Mouse (Mus musculus) testis, postnatal 14 days (tissue): ENCODE data around the gene Nt5dc3.

Source experiments
- DNase-seq: peaks from one replicate; pipeline ENCODE4 v3.0.0; 2021; ENCODE audit warnings: low spot score

The Nt5dc3 gene

DNA sequence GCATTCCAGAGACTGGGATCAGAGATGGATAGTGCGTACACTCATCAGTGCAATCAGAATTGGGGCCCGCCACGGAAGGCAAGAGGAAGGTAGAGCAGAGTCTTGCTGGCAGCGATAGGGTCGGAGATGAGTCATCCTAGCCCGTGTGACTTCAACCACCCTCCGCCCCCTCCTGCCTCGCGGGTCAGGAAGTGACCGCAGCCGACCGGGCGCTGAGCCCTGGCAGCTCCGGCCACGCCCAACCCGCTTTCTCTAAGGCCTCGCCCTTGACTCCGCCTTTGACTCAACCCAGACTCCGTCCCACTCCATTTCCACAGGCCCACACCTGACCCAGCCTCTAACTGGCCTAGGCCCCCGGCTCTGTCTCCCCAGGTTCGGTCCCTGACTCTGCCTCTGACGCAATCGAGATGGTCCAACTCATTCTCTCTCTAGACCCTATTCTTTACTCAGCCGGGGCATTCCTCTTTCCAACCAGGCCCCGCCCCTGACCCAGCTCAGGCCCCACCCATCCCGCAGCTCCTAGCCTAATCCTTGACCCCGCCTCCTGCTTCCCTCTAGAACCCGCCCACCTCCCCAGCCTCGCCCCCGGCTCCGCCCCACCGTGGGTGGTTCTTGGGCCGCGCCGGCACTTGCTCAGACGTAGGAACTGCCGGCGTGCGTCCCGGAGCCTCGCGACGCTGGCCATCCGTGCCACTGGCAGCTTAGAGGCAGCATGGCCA is at the start of gene Nt5dc3:
Gene Nt5dc3, plus strand, starts transcription at position 608 of the 719 bp plus-strand sequence.
- DNase-seq, result peak; percentile 94

GRCm38 (mm10) chr10:86730823-86731499 is 47.8 kb upstream of the Nt5dc3 start:
- DNase-seq, result peak; percentile 65

GRCm38 (mm10) chr10:86731500-86731863 is 47.3 kb upstream of the Nt5dc3 start:
- DNase-seq, result no peak

- no peak for DNase-seq
Measured at GRCm38 (mm10) chr10:86735036-86735435, 43.8 kb upstream of the Nt5dc3 start.

DNA sequence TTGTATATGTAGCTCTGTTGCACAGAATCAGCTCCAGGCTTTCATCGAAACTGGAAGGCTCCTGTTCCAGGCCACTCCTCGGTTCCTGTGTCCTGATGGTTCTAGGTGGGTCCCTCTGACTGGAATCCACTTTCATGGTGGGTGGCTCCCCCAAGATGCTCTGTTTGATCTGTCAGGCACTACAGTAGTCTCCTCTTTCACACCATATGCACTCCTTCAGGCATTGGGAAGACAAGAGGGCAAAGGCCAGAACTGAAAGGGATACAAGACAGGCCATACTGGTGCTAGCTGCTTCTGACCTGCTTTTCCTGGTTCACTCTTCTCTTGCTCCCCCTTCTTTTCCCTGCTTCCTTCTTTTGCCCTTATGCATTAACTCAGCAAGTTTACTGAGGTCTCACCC is 35.9 kb upstream of the Nt5dc3 start:
- no peak for DNase-seq

GRCm38 (mm10) chr10:86744306-86744705 is 34.5 kb upstream of the Nt5dc3 start:
- no peak for DNase-seq

- DNase-seq, result no peak
Measured at GRCm38 (mm10) chr10:86755816-86756502, 22.8 kb upstream of the Nt5dc3 start.

- no peak for DNase-seq
Measured at GRCm38 (mm10) chr10:86757724-86758123, 21.1 kb upstream of the Nt5dc3 start.

DNA sequence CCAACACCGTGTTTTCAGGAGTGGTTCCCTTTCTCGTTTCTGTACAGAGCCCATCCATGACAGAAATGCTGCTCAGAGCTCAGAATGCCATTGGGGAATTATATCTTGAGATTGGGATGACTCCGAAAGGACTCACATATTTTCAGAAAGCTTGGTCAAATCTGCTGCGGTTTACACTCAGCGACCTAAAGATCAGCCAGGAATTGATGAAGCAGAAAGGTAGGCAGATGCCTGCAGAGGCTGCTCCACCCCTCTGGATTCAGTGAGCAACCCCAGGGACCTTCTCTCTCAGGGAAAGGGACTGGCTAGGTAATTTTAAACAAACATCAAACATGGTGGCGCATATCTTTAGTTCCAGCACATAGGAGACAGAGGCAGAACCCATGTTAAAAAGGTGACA is 20.6 kb upstream of the Nt5dc3 start:
- no peak for DNase-seq

- DNase-seq, result no peak
Measured at GRCm38 (mm10) chr10:86761236-86761635, 17.6 kb upstream of the Nt5dc3 start.

DNA sequence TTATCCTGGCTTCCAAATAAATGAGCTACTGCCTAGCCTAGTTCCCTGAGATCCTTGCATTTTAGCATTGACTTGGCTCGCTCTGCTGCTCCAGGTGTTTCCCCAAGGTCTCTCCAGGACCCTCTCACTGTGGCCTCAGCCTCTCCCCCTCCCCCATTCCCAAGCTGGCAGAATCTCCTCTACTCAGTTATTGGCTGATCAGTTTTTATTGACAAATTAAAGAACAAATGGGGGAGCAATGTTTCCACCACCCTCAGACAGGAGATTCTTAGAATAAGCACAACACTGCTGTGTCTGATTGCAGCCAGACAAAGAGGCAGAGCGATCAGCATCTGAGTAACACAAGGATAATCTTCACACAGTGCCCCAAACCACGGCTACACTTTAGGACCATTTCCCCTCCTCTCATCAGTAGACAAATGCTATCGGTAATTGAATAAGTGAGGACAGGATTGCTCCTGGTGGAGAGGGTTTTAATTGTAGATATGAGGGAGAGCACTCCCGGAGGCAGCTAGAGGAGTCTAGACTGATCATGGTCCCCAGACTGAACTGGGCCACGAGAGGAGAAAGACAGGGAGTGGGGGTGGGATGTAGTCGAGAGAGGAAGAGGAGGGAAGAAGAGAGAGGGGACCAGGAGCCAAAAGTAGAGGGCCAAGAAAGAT is 17.0 kb upstream of the Nt5dc3 start:
- DNase-seq, result no peak

DNA sequence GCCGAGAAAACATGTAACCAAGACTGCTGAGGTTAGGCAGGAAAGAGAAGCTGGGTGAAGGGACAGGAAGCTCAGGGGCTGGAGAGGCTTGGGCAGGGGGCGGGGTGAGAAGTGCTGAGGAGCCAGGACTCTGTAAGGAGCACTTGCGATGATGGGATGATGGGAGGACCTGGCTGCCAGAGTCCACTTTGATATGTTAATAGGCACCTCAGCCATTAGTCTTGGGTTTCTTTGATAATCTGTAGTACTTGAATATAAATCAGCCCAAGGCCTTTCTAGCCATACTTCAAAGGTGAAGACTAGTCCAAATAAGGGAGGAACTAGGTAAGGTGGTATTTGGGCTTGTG is 16.4 kb upstream of the Nt5dc3 start:
- no peak for DNase-seq

DNA sequence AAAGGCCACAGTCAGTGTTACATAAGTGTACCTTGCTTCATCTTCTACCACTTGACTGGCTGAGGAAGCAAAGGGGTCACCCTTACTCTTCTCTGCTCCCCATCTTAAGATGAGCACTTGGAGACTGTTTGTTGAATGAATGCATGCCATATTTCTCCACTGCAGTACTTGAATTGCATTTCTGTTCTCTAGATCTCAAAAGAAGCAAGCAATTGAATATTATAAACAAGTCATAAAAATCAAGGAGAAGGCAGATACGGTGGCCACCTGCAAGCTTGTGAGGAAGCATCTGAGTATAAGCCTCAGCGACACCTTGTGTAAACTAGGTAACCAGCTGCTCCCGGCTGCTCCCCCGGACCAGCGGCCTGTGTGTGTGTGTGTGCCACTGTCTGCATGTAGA is 15.1 kb upstream of the Nt5dc3 start, which contains the start of gene Gm49358:
Gene Gm49358, plus strand, starts transcription at position 301 of the 400 bp plus-strand sequence.
- DNase-seq, result no peak

DNA sequence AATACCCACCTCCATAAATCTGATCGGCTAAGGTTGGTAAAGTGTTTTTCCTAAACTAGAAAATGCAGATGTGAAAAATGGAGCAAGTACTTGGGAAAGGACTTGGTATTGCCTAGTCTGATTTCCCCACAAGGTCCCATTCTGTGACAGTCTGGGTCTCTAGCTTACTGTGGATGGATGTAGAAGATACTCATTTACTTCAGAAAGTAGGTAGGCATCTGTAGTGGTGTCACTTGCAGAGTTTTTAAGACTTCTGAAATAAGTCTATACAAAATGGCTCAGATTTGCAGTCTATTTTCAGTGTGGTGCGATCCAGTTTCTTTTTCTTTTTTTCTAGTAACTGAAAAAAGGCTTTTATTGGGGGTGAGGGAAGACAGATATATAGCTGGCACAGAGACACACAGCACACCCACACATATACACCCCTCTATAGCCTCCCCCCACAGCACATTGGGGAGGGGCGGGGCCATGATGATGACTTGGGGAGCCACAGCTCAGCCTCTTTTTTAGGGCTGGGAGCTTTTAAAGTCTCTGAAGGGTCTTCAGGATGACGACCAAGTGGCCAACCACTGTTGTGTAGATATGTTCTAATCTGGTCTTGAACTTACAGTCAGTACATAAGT is 13.3 kb upstream of the Nt5dc3 start:
- no peak for DNase-seq

GRCm38 (mm10) chr10:86769216-86769615 is 9.6 kb upstream of the Nt5dc3 start:
- DNase-seq, result no peak

DNA sequence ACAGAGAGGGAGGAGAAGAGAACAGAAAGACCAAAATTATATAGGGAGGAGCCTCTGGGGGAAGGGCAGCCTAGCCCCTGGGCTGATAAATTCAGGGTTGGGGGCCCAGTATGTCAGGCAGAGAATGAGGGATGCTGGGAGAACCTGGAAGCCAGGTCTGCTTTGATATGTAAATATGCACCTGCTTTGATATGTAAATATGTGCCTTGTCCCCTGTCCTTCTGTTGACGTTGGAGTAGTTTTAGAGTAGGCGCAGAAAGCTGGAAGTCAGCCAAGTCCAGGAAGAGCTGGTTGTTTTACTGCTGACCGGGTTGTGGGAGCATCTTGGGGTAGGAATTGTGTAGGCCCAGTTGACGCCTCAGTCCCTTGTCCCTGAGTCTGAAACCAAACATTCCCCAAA is 9.0 kb upstream of the Nt5dc3 start:
- DNase-seq, result no peak

- DNase-seq, result no peak
Measured at GRCm38 (mm10) chr10:86771701-86772100, 7.1 kb upstream of the Nt5dc3 start.

DNA sequence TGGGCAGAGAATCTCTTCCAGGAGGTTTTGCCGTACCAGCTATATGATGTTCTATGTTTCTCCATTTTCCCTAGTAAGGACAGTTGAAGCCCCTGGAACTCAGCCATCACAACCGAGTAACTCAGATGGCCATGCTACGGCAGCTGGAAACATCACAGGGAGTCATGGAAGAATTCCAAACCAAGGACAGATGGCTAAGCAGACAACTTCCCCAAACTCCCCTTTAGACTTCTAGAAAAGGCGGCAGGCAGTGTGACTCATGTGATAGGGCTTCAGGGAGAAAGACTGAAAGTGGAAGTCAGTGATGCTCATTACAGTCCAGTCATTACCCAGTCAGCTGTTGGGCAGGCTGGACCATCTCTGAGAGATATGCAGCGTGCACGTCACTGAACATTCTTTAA is 6.6 kb upstream of the Nt5dc3 start:
- DNase-seq, result no peak

DNA sequence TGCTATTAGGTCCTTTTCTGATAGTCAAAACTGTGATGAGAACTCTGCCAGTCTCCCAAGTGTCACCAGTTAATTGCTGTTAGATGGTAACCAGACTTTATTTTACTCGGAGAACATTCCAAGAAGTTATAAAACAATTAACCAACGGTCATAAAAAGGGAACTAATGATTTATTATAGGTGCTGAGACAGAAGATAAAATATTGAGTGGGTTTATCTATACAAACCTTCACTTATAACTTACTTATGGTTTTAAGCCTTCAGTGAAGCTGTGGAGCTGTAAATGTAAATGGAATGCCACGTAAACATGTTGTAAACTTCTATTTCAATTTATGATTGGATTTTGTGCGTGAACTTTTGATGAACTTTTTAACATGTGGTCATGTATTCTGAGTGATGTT is 5.4 kb upstream of the Nt5dc3 start:
- no peak for DNase-seq

DNA sequence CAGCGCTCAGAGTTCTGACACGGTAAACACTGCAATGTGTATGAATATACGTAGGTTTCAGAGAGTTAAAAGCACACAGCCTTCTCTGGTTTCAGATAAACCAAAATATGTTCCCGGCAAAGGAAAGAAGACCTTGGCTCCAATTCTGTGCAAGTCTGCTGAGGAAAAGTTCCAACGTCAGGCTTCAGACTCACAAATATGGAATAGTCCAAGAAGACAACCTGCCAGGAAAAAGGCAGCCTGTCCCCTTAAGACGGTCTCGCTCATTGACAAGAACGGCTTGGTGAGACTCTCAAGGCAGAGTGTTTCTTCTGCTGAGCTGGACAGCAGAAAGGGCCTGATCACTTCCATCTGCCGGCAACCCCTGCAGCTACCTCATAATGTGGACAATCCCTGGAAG is 2.5 kb upstream of the Nt5dc3 start:
- DNase-seq, result peak; percentile 46

DNA sequence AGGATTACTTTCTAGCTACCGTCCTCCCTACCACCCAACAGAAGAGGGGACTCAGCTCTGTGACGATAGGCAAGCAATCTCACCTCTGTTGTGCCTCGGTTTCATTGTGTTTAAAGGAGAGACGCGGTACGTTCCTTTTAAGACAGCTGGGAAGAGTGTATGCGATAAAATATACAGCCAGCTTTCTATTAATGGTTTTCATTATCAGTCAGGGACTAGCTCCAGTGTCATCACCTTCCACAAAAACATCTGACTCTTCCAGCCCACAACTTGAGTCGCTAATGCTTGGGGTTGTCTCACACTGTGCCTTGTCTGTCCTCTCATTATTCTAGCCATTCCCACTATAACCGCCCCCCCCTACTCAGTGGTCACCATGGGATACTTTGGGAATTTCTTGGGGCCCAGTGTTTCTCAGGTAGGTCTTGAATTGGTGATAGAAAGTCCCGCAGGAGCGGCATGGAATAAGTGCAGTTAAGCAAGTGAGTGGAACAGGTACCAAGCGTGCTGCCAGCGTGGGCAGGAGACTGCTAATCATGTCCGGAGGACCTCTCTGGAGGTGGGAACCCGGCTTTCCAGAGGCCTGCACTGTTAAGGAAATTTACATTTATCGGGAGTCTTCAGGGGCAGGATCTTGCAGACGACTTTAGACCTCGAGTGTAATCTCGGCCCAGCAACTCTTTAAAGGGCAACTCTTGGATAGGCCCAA is 1.0 kb upstream of the Nt5dc3 start:
- DNase-seq, result peak; percentile 12
